Mouse (Mus musculus) spleen, adult 2 months (tissue): ENCODE data around the gene Ndrg2.

Experiments
- CTCF ChIP-seq: fragments of 200-500 bp; IDR thresholded peaks from 2 replicates; pipeline ENCODE4 v1.5.1; 2011; ENCODE audit warnings: mild to moderate bottlenecking, inconsistent platforms; ENCODE audit not compliant: insufficient read depth, insufficient read length, insufficient replicate concordance; ENCODE audit errors: extremely low read depth
- POLR2A ChIP-seq: fragments of 200-500 bp; IDR thresholded peaks from 2 replicates; pipeline ENCODE4 v1.6.1; 2011; ENCODE audit warnings: low read depth, low read length, inconsistent platforms

GRCm38 (mm10) chr14:51921759-51922570, 8.0 kb upstream of the Ndrg2 start:
- TF ChIP-seq POLR2A (no peak), CTCF (no peak)
